Mouse (Mus musculus) lung, embryonic 15.5 days (tissue): ENCODE data around the gene Aldh3a1. TPM values are rescaled to one million over a fixed set of nuclear protein-coding genes. Genes with fewer than 3 reads are reported as not detected.
"Not testable (repeated sequence)": the region's sequence is repeated elsewhere in the genome, so short reads cannot be mapped to it uniquely, and the experiment has no call there.

Source experiments
- ATAC-seq: fragments of 200-750 bp; cut with Nextera tagmentation; 2 replicates; pipeline ENCODE4 v1.8.0; 2017; ENCODE audit warnings: moderate number of reproducible peaks, borderline replicate concordance; ENCODE audit not compliant: low FRiP score, low TSS enrichment; ENCODE audit errors: extremely low read depth
- H3K27ac ChIP-seq: fragments of 300-500 bp; sonication (generic); 2 replicates; pipeline ENCODE4 v1.5.1; 2015; ENCODE audit warnings: moderate library complexity, mild to moderate bottlenecking, inconsistent platforms
- H3K27me3 ChIP-seq: fragments of 300-500 bp; sonication (generic); 2 replicates; pipeline ENCODE4 v1.6.1; 2015; ENCODE audit warnings: inconsistent platforms
- H3K36me3 ChIP-seq: fragments of 300-500 bp; sonication (generic); 2 replicates; pipeline ENCODE4 v1.6.1; 2015; ENCODE audit warnings: inconsistent platforms
- H3K4me1 ChIP-seq: fragments of 300-500 bp; sonication (generic); 2 replicates; pipeline ENCODE4 v1.6.1; 2015; ENCODE audit warnings: inconsistent platforms
- H3K4me2 ChIP-seq: fragments of 300-500 bp; sonication (generic); 2 replicates; pipeline ENCODE4 v1.6.1; 2015; ENCODE audit warnings: inconsistent platforms, mild to moderate bottlenecking, moderate library complexity
- H3K4me3 ChIP-seq: fragments of 300-500 bp; sonication (generic); 2 replicates; pipeline ENCODE4 v1.5.1; 2015; ENCODE audit warnings: mild to moderate bottlenecking, inconsistent platforms
- H3K9ac ChIP-seq: fragments of 300-500 bp; sonication (generic); 2 replicates; pipeline ENCODE4 v1.6.1; 2015; ENCODE audit warnings: inconsistent platforms
- H3K9me3 ChIP-seq: fragments of 300-500 bp; sonication (generic); 2 replicates; pipeline ENCODE4 v1.6.1; 2016; ENCODE audit warnings: inconsistent platforms
- WGBS: fragments of 180-500 bp; shearing (Covaris S2); methylation state at CpG from one replicate; pipeline ENCODE4 v1.1.7; 2015; 5-methylcytosine and 5-hydroxymethylcytosine counted together
- polyA plus RNA-seq: library from polyadenylated mRNA; unstranded; fragments of >200 nt; fragmentation: Nextera tagmentation; extraction: Ambion mirVana; gene quantifications from 2 replicates; pipeline ENCODE4 v1.2.1, GENCODE M21; 2015

Aldh3a1 gene
- 0.15 and 0.22 TPM in 2 replicates for polyA plus RNA-seq

DNA sequence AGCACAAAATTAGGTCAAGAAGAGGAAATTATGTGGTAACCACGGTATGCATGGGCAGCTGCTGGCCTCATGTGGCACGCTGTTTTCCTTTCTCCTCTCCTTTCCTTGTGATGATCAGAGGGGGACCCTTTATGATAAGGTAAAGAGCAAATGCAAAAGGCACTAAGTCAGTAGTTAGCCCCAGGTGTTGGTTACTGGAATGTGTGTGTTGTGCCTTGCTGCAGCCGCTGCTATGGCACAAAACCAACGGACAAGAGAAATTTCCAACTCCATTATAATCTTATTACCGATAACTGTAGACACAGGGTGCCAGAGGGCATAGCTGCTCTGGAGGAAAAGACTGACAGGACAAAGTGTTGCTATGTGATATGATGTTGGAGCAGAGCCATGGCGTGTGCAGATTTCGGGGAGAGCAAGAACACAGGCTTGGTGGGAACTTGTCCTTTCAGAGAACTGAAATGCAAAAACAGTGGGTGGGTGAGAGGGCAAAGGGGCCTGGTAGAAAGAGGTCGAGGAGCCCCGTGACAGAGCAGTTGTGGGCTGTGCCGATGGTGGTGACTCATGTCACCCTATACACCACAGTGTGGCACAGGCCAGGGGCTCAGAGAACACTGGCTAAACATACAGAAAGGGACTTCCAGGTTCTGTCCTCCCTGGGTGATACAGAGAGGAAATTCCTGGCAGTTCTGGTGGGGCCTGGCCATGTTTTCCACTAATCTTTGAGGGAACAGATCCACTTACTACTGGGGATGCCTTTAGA, at the start of gene Aldh3a1:
Gene Aldh3a1, plus strand, starts transcription at position 51 of the 760 bp plus-strand sequence.
- no peak within 1 kb of the TSS for H3K4me3 ChIP-seq
- H3K9ac ChIP-seq, result no peak within 1 kb of the TSS
- 58% methylated on average over 10 of the region's 10 CpGs for WGBS
- peaks cover 18% of the 10 kb centered on the region for H3K27me3 ChIP-seq
- peaks cover 7% of the 10 kb centered on the region; the same call in 1 of the 2 replicates for H3K4me1 ChIP-seq
- H3K36me3 ChIP-seq, result no peaks in the 10 kb centered on the region
- no peak for ATAC-seq
- H3K4me2 ChIP-seq, result no peak within 1 kb of the TSS
- no peak within 1 kb of the TSS for H3K27ac ChIP-seq
- H3K9me3 ChIP-seq, result no peaks in the 10 kb centered on the region

DNA sequence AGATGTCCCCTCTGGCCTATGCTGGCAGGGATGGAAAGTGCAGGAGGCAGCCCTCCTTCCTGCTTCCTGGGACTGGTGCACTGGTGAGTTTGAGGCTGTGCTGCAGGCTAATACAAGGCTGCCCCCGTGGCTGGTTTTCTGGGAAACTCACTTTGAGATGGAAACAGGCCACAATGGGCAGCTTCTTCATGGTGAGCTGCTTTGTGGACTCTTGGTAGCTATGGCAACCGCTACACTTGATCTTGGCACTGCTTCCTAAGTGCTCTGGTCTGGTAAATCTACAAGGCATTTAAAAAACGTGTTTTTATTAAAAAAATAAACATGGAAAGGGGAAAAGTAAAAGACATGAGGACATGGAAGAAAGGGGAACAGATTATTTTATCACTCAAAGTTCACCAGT, 49.2 kb upstream of the Aldh3a1 start:
- H3K4me1 ChIP-seq, result no peaks in the 10 kb centered on the region
- H3K36me3 ChIP-seq, result peaks cover 98% of the 10 kb centered on the region
- WGBS, result 62% methylated on average over 3 of the region's 3 CpGs
- H3K9ac ChIP-seq, result no peak overlapping the region
- H3K27me3 ChIP-seq, result no peaks in the 10 kb centered on the region
- no peak overlapping the region for H3K4me2 ChIP-seq
- H3K9me3 ChIP-seq, result no peaks in the 10 kb centered on the region
- no peak overlapping the region for H3K4me3 ChIP-seq
- no peak overlapping the region for H3K27ac ChIP-seq
- no peak for ATAC-seq

DNA sequence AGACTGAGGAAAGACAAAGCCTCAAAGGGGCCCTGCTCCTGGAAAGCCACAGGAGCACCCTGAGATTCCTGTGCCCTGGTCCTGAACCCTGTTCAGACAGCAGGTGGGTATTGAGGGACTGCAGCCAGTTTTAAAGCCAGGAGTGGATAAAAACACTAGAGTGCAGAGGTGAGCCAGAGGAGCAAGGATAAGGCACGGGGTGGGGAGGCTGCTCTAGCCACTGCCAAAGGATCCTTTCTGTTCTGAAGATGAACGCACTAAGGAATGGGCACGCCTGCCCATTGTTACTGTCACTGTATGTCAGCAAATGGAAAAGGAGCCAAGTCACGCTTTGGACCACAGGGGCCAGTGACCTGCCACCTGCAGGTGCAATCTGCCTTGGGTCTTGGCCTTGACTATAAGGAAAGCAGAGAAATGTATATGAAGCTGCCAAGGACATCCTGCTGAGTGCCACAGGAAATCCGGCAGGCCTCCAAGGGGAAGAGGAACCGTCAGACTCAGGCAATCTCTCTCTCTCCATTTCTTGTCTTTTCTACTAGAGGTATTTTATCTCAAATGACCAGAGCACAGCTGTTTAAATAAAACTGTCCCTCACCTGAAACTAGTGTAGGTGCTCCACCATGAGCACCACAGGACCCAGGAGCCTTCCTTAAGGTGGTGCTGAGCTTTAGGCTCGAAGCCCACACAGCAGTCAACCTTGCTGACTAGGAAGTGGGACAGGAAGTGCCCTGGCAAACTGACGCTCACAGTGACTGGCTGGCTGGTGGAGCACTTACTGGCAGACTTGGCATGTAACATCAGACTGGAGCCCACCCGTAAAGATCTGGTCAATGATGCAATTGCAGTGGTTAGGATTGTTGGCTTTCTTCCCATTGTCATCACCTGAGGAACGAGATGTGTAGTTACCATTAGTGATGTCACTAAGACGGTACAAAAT, 47.3 kb upstream of the Aldh3a1 start:
- 59% methylated on average over 11 of the region's 11 CpGs for WGBS

DNA sequence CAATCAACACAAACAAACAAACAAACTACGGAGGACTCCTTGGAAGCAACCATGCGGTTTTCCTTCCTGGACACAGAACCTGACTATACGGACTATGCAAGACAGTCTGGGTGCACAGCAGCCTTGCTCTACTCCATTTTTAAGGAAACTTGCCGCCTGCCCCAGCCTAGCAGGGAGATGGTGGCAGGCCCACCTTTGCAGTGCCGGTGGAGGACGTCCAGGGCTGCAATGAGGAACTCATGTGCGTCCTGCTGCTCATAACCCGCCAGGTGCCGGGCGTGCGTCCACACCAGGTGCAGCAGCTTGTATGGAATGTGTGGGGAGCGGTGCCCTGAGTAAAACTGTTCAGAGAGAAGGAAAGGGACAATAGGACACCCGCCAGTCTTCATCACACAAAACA, 46.2 kb upstream of the Aldh3a1 start:
- Histone ChIP-seq H3K27me3 (no peaks in the 10 kb centered on the region), H3K9me3 (no peaks in the 10 kb centered on the region), H3K4me2 (no peak overlapping the region), H3K4me3 (no peak overlapping the region), H3K4me1 (no peaks in the 10 kb centered on the region), H3K9ac (no peak overlapping the region), H3K27ac (no peak overlapping the region), H3K36me3 (peaks cover 97% of the 10 kb centered on the region)
- ATAC-seq, result no peak
- 91% methylated on average over 13 of the region's 13 CpGs for WGBS

More for the DNA sequence above, 47.3 kb upstream of the Aldh3a1 start:
- ATAC-seq, result no peak
- no peaks in the 10 kb centered on the region for H3K27me3 ChIP-seq
- no peaks in the 10 kb centered on the region for H3K9me3 ChIP-seq
- no peaks in the 10 kb centered on the region for H3K4me1 ChIP-seq
- H3K27ac ChIP-seq, result no peak overlapping the region
- peaks cover 98% of the 10 kb centered on the region for H3K36me3 ChIP-seq
- no peak overlapping the region for H3K9ac ChIP-seq
- H3K4me2 ChIP-seq, result no peak overlapping the region
- no peak overlapping the region for H3K4me3 ChIP-seq

DNA sequence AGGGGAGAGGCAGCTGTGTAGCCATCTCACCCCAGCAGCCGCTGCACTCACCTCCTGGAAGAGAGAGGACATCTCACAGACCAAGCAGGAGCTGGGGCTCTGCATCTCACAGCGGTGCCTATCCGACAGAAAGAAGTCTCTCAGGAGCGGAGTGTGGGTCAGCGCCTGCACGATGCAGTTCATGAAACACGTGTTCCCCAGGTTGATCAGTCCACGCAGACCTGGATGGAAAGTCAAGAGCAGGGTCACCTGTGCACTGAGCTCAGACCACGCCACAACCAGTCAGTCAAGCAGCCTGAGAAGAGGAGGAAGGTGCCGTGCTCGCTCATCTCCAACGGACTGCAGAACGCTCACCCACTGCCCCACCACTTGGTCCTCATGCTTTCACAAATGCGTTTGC, 44.6 kb upstream of the Aldh3a1 start:
- no peak overlapping the region for H3K4me2 ChIP-seq
- 94% methylated on average over 14 of the region's 14 CpGs for WGBS
- H3K9ac ChIP-seq, result no peak overlapping the region
- H3K27me3 ChIP-seq, result no peaks in the 10 kb centered on the region
- ATAC-seq, result no peak
- no peak overlapping the region for H3K4me3 ChIP-seq
- no peaks in the 10 kb centered on the region for H3K4me1 ChIP-seq
- no peak overlapping the region for H3K27ac ChIP-seq
- H3K36me3 ChIP-seq, result peaks cover 96% of the 10 kb centered on the region
- H3K9me3 ChIP-seq, result no peaks in the 10 kb centered on the region

DNA sequence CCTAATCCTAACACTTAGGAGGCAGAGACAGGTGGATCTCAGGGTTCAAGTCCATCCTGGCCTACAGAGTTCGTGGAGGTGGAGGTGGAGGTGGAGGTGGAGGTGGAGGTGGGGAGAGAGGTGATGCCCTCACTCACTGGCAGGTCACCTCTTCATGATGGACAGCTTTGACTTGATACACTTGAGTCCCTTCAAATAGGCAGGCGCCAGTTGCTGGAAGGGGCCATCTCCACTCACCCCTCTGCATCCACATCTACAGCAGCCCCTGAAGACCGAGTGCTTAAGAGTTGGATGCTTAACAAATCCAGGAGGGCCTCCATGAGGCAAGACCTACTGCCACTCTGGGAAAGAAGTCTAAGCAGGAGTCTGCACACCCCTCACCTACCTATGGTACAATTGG, 44.0 kb upstream of the Aldh3a1 start:
- Histone ChIP-seq H3K36me3 (peaks cover 91% of the 10 kb centered on the region), H3K9ac (no peak overlapping the region), H3K4me1 (no peaks in the 10 kb centered on the region), H3K4me2 (no peak overlapping the region), H3K27ac (no peak overlapping the region), H3K27me3 (no peaks in the 10 kb centered on the region), H3K4me3 (no peak overlapping the region), H3K9me3 (no peaks in the 10 kb centered on the region)
- ATAC-seq, result no peak
- WGBS, result 82% methylated on average over 3 of the region's 3 CpGs

DNA sequence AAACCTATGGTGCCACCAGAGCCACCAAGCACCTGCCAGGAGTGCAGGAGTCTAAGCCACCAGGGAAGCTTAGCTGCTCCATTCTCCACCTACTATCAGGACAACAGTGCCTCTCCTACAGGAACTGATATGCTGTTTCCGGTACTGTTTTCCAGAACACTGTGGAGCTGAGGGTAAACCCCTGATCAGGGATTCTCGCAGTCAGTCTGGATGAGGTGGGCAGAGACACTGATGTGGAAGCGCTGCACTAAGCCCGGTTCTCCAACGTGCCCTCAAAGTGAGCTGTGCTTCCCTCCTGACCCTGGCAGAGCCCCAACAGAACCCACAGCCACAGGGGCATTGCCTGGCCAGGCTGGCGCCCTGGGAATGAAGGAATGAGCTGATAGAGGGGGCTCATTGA, 43.0 kb upstream of the Aldh3a1 start:
- no peaks in the 10 kb centered on the region for H3K9me3 ChIP-seq
- H3K4me2 ChIP-seq, result no peak overlapping the region
- peaks cover 5% of the 10 kb centered on the region; the same call in 1 of the 2 replicates for H3K4me1 ChIP-seq
- 90% methylated on average over 6 of the region's 6 CpGs for WGBS
- no peak for ATAC-seq
- no peak overlapping the region for H3K4me3 ChIP-seq
- H3K27me3 ChIP-seq, result no peaks in the 10 kb centered on the region
- H3K9ac ChIP-seq, result no peak overlapping the region
- peaks cover 81% of the 10 kb centered on the region for H3K36me3 ChIP-seq
- no peak overlapping the region for H3K27ac ChIP-seq

DNA sequence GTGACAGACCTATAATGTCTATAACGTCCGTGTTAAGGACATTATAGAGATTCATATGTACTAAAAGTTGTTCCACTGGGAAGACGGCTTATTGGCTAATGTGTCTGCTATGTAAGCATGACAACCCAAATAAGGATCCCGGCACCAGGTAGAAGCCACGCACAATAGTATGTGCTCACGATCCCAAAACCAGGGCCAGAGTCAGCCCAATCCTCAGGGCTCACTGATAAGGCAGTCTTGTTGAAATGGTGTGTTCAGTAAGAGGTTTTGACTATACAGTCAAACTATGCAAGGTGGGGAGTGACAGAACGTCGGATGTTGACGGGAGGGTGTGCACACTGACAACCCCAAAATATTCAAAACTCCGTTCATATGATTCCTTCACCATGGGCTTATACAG, 42.5 kb upstream of the Aldh3a1 start:
- ATAC-seq, result no peak
- 90% methylated on average over 10 of the region's 10 CpGs for WGBS

DNA sequence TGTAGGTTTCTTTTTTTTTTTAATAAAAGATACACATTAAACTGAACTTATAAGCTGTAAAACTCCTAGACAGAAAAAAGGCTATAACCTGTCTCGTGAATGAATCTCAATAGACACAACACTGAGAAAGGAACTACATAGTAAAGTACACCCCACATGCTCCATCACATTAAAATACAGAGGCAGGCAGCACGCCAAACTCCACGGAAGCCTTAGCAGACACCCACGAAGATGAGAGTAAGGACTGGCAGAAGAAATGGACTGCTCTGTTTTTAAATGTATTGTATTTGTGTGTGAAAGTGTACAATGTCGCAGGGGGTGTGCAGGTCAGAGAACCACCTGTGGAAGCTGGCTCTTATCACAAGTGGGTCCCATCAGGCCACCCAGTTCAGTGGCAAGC, 37.2 kb upstream of the Aldh3a1 start:
- H3K4me1 ChIP-seq, result peaks cover 15% of the 10 kb centered on the region
- H3K27me3 ChIP-seq, result no peaks in the 10 kb centered on the region
- WGBS, result 69% methylated on average over 5 of the region's 5 CpGs
- H3K9ac ChIP-seq, result no peak overlapping the region
- H3K27ac ChIP-seq, result no peak overlapping the region
- no peak overlapping the region for H3K4me3 ChIP-seq
- no peak for ATAC-seq
- H3K4me2 ChIP-seq, result no peak overlapping the region
- no peaks in the 10 kb centered on the region for H3K9me3 ChIP-seq
- H3K36me3 ChIP-seq, result peaks cover 23% of the 10 kb centered on the region

More for the DNA sequence above, 42.5 kb upstream of the Aldh3a1 start:
- peaks cover 6% of the 10 kb centered on the region; the same call in 1 of the 2 replicates for H3K4me1 ChIP-seq
- H3K4me3 ChIP-seq, result no peak overlapping the region
- no peaks in the 10 kb centered on the region for H3K27me3 ChIP-seq
- H3K36me3 ChIP-seq, result peaks cover 76% of the 10 kb centered on the region
- H3K27ac ChIP-seq, result no peak overlapping the region
- no peak overlapping the region for H3K9ac ChIP-seq
- no peaks in the 10 kb centered on the region for H3K9me3 ChIP-seq
- H3K4me2 ChIP-seq, result no peak overlapping the region

DNA sequence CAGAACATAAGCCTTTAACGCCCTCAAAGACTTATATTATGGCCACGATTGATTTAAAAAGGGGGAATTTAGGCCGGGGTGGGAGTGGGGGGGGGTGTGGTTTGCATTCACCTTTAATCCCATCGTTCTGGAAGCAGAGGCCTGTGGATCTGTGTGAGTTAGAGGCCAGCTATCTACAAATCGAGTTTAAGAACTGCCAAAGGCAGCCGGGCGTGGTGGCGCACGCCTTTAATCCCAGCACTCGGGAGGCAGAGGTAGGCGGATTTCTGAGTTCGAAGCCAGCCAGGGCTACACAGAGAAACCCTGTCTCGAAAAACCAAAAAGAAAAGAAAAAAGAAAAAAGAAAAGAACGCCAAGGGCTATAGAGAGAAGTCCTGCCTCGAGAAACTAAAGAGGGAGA, 33.9 kb upstream of the Aldh3a1 start:
- not testable (repeated sequence) for ATAC-seq, H3K27ac ChIP-seq, H3K9me3 ChIP-seq, H3K36me3 ChIP-seq, H3K27me3 ChIP-seq
- 31% methylated on average over 15 of the region's 15 CpGs for WGBS
- Histone ChIP-seq H3K9ac (peak overlapping the region; percentile 95), H3K4me3 (peak overlapping the region; percentile 89), H3K4me1 (peaks cover 19% of the 10 kb centered on the region), H3K4me2 (peak overlapping the region; percentile 65)

DNA sequence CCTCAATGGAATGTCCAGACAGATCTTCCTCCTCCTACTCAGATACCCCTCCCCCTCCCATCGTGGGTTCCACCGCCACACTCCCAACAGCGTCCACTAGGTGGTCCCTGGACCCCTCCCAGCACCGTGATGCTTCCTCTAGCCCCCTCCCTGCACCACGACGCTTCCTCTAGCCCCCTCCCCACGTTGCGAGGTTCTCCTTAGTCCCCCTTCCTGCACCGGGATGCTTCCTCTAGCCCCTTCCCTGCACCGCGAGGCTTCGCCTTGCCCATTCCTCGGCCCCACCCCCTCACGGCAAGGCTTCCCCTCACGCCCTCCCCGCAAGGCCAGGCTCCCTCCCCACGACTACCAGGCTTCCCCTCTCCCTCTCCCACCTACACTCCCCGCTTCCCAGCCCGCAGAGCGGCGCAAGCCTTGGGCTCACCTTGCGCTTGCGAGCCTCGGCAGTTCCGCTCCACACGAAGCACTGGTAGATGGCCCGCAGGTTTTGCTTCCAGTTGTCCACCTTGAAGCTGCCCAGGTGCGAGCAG, 33.0 kb upstream of the Aldh3a1 start:
- Histone ChIP-seq H3K4me2 (peak overlapping the region; percentile 65), H3K4me3 (peak overlapping the region; percentile 89), H3K4me1 (peaks cover 14% of the 10 kb centered on the region), H3K9ac (peak overlapping the region; percentile 95), H3K36me3 (no peaks in the 10 kb centered on the region), H3K9me3 (no peaks in the 10 kb centered on the region), H3K27ac (peak overlapping the region; percentile 97), H3K27me3 (no peaks in the 10 kb centered on the region)
- WGBS, result under 1% methylated on average over 28 of the region's 28 CpGs
- ATAC-seq, result peak; percentile 55
